ENCODE assay signal across 8 mouse cellular contexts in the genomic region with DNA sequence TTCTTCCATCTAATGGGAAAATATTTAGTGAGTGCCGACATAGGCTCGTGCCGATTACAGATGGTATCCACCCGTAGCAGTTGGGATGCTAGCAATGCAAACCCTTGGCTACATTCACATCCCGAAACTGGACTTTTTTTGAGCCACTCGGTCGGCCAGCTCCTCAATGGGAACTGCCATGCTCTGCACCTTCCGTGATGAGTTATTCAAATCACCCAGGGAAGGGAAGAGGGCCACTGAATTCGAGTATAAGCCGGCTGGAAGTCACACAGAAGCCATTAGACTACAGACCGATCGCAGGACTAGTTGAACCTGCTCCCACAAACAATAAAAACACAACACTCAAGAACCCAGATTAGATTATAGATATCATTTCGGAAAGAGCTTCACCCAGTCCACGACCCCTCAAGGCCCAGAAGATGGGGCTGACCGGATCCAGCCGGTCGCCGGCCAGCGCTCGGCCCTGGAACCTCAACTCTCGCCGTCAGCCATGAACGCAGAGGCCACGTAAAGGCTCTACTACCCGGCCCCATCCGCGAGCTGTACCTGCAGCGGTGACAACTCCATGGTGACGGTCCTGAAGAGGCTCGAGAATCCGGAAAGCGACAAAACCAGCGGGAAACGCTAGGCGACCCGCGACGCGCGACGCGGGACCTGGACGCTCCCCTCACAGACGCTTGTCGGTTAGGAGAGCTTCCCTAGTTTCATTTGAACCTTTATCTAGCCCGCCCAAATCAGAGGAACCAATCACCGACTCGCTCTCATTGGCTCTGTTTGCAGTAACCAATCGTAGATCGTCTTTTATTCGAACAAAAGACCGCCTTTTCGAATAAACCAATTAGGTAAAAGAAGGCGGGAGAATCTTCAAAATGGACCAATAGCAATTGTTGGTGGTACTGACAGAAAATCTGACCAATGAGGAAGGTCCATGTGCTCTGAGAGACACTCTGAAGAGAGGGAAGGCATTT. TPM values are rescaled to one million over a fixed set of nuclear protein-coding genes. Genes with fewer than 3 reads are reported as not detected.
A peak's percentile ranks its signal among the peaks of the same experiment; 100 is the strongest.
DNase-seq lines count a peak whose midpoint lies in the region; ATAC-seq and TF ChIP-seq lines count a peak whose summit lies in the region.

Gene Top2a (minus strand): TSS at position 690 of the 968 bp plus-strand sequence.

- H3K79me2 ChIP-seq in CH12.LX (replicated peaks; ENCODE audit: control insufficient read depth, extremely low read depth, insufficient read depth, poor library complexity, severe bottlenecking), result peaks cover 52% of the 10 kb centered on the region

- ATAC-seq in heart, embryonic 15.5 days (replicated peaks; ENCODE audit: insufficient number of reproducible peaks, insufficient read depth, low FRiP score, low read depth), result peak; percentile 92
- peak; percentile 94 for ATAC-seq in liver, embryonic 14.5 days (ENCODE audit: insufficient read depth)
- peak; percentile 93 for ATAC-seq in neural tube, embryonic 11.5 days (ENCODE audit: insufficient read depth, low FRiP score, low TSS enrichment)
- ATAC-seq in stomach, postnatal 0 days (ENCODE audit: low FRiP score, low TSS enrichment), result peak; percentile 95

- peak; percentile 100 for DNase-seq in CH12.LX (ENCODE audit: extremely low read depth)
- peak; percentile 100 for DNase-seq in c-Kit-positive CD71-negative TER-119-negative erythroid progenitor cells, embryonic 14.5 days (ENCODE audit: low read depth)
- DNase-seq in forebrain, embryonic 10.5 days (ENCODE audit: extremely low spot score, low spot score), result peak; percentile 93
- DNase-seq in kidney, postnatal 25 days, result peak; percentile 87 to 88
- DNase-seq in liver, embryonic 14.5 days (ENCODE audit: low read depth in 3 of 3, low spot score in 3 of 3), result peak; percentile 96 to 99 (median 98)
- peak; percentile 95 for DNase-seq in neural tube, embryonic 11.5 days (ENCODE audit: low spot score)
- DNase-seq in stomach, postnatal 0 days (ENCODE audit: low spot score), result peak; percentile 92

- TF ChIP-seq RAD21 in CH12.LX (IDR thresholded peaks at IDR 0.05; ENCODE audit: low read depth, low read length), result no peak

- peak within 1 kb of the TSS; percentile 71 to 98 (median 75) for H3K4me3 ChIP-seq in CH12.LX (replicated peaks in 1 of 3; ENCODE audit: low read depth in 2 of 3, low read length in 2 of 3, poor library complexity in 1 of 3)
- peak within 1 kb of the TSS; percentile 59 for H3K4me3 ChIP-seq in forebrain, embryonic 10.5 days
- peak within 1 kb of the TSS; percentile 75 for H3K4me3 ChIP-seq in heart, embryonic 15.5 days
- H3K4me3 ChIP-seq in liver, embryonic 14.5 days (ENCODE audit: insufficient read depth in 1 of 2, low read depth in 2 of 2, low read length in 2 of 2), result peak within 1 kb of the TSS; percentile 79 to 100
- H3K4me3 ChIP-seq in neural tube, embryonic 11.5 days (ENCODE audit: low read depth, low read length), result peak within 1 kb of the TSS; percentile 82
- H3K4me3 ChIP-seq in stomach, postnatal 0 days (ENCODE audit: low read depth, low read length), result peak within 1 kb of the TSS; percentile 75

- no peak for TF ChIP-seq CTCF in CH12.LX (conservative IDR thresholded peaks at IDR 0.05 in 1 of 2, IDR thresholded peaks at IDR 0.05 in 1 of 2; ENCODE audit: low read depth in 2 of 2, low read length in 2 of 2)
- 0 out of 2 replicates have a peak, but pooled peaks have one; percentile 19 for TF ChIP-seq CTCF in liver, embryonic 14.5 days (IDR thresholded peaks at IDR 0.05; ENCODE audit: low read depth)
- no peak for TF ChIP-seq CTCF in stomach, postnatal 0 days (IDR thresholded peaks at IDR 0.05; ENCODE audit: low read depth)

- H3K36me3 ChIP-seq in CH12.LX (replicated peaks in 1 of 2; ENCODE audit: control insufficient read depth in 1 of 2, insufficient read depth in 1 of 2, low read length in 1 of 2), result peaks cover 21 to 37% of the 10 kb centered on the region in 2 experiments
- peaks cover 40% of the 10 kb centered on the region for H3K36me3 ChIP-seq in forebrain, embryonic 10.5 days (replicated peaks)
- peaks cover 26% of the 10 kb centered on the region for H3K36me3 ChIP-seq in heart, embryonic 15.5 days
- peaks cover 42% of the 10 kb centered on the region for H3K36me3 ChIP-seq in liver, embryonic 14.5 days (replicated peaks; ENCODE audit: control insufficient read depth, insufficient read depth, low read depth)
- H3K36me3 ChIP-seq in neural tube, embryonic 11.5 days (ENCODE audit: control insufficient read depth, insufficient read depth, low read length), result peaks cover 9% of the 10 kb centered on the region
- H3K36me3 ChIP-seq in stomach, postnatal 0 days (ENCODE audit: control insufficient read depth, insufficient read depth, low read length), result no peaks in the 10 kb centered on the region

- H3K9me3 ChIP-seq in CH12.LX (replicated peaks; ENCODE audit: low read length), result no peaks in the 10 kb centered on the region
- no peaks in the 10 kb centered on the region for H3K9me3 ChIP-seq in forebrain, embryonic 10.5 days
- no peaks in the 10 kb centered on the region for H3K9me3 ChIP-seq in heart, embryonic 15.5 days (replicated peaks)
- no peaks in the 10 kb centered on the region for H3K9me3 ChIP-seq in liver, embryonic 14.5 days (ENCODE audit: control insufficient read depth, low read length)
- no peaks in the 10 kb centered on the region for H3K9me3 ChIP-seq in neural tube, embryonic 11.5 days (ENCODE audit: control insufficient read depth, low read length)
- H3K9me3 ChIP-seq in stomach, postnatal 0 days (ENCODE audit: control insufficient read depth, low read length), result no peaks in the 10 kb centered on the region

- H3K4me2 ChIP-seq in CH12.LX (ENCODE audit: insufficient read depth, low read depth, poor library complexity, severe bottlenecking), result peak within 1 kb of the TSS; percentile 66
- peak within 1 kb of the TSS; percentile 69 for H3K4me2 ChIP-seq in heart, embryonic 15.5 days
- H3K4me2 ChIP-seq in liver, embryonic 14.5 days (ENCODE audit: low read depth), result peak within 1 kb of the TSS; percentile 81
- H3K4me2 ChIP-seq in neural tube, embryonic 11.5 days (ENCODE audit: low read depth), result peak within 1 kb of the TSS; percentile 45
- peak within 1 kb of the TSS; percentile 73 for H3K4me2 ChIP-seq in stomach, postnatal 0 days (replicated peaks; ENCODE audit: low read depth)

- under 1% methylated on average over 54 of the region's 54 CpGs for whole genome bisulfite sequencing in forebrain, embryonic 10.5 days
- under 1% methylated on average over 54 of the region's 54 CpGs for WGBS in heart, embryonic 15.5 days
- under 1% methylated on average over 54 of the region's 54 CpGs for WGBS in liver, embryonic 14.5 days (ENCODE audit: insufficient replicate concordance)
- under 1% methylated on average over 54 of the region's 54 CpGs for WGBS in neural tube, embryonic 11.5 days
- under 1% methylated on average over 54 of the region's 54 CpGs for WGBS in stomach, postnatal 0 days

- TF ChIP-seq EP300 in CH12.LX (IDR thresholded peaks at IDR 0.05; ENCODE audit: low read length), result no peak
- peak; percentile 83 for TF ChIP-seq EP300 in liver, embryonic 14.5 days (IDR thresholded peaks at IDR 0.05; ENCODE audit: low read depth)
- TF ChIP-seq EP300 in stomach, postnatal 0 days (optimal IDR thresholded peaks at IDR 0.05), result peak; percentile 99

- dilution Hi-C loops in CH12.LX (cut with MboI; ENCODE audit: extremely low pct_ligation_motif_present, extremely low pct_unique_long_range_greater_than_20kb, low sequenced_read_pairs), result no loop called here

- peak; percentile 100 for TF ChIP-seq POLR2A in CH12.LX (IDR thresholded peaks at IDR 0.05; ENCODE audit: low read depth, low read length)

- in situ Hi-C loops in CH12.LX (cut with MboI; ENCODE audit: low pct_ligation_motif_present, low pct_unique_long_range_greater_than_20kb, low sequenced_read_pairs), result loop anchor here (5.0 kb wide), 1 partner anchor 106 kb away; no protein-coding TSS in a partner anchor

- peak within 1 kb of the TSS; percentile 33; the same call in 1 of the 2 replicates for H3K27ac ChIP-seq in CH12.LX (ENCODE audit: insufficient read depth, low read depth)
- H3K27ac ChIP-seq in forebrain, embryonic 10.5 days, result peak within 1 kb of the TSS; percentile 94
- H3K27ac ChIP-seq in heart, embryonic 15.5 days, result peak within 1 kb of the TSS; percentile 73
- H3K27ac ChIP-seq in liver, embryonic 14.5 days, result peak within 1 kb of the TSS; percentile 44
- H3K27ac ChIP-seq in neural tube, embryonic 11.5 days (ENCODE audit: low read depth, low read length), result no peak within 1 kb of the TSS
- peak within 1 kb of the TSS; percentile 73 for H3K27ac ChIP-seq in stomach, postnatal 0 days (replicated peaks)

- H3K27me3 ChIP-seq in CH12.LX (replicated peaks), result no peaks in the 10 kb centered on the region
- no peaks in the 10 kb centered on the region for H3K27me3 ChIP-seq in forebrain, embryonic 10.5 days (ENCODE audit: poor library complexity, severe bottlenecking)
- no peaks in the 10 kb centered on the region for H3K27me3 ChIP-seq in heart, embryonic 15.5 days
- H3K27me3 ChIP-seq in liver, embryonic 14.5 days (ENCODE audit: control insufficient read depth, insufficient read depth, low read length), result no peaks in the 10 kb centered on the region
- no peaks in the 10 kb centered on the region for H3K27me3 ChIP-seq in neural tube, embryonic 11.5 days (ENCODE audit: control insufficient read depth, insufficient read depth, low read length)
- no peaks in the 10 kb centered on the region for H3K27me3 ChIP-seq in stomach, postnatal 0 days (ENCODE audit: control insufficient read depth, insufficient read depth, low read length)

- H3K9ac ChIP-seq in CH12.LX (ENCODE audit: insufficient read depth, low read depth), result peak within 1 kb of the TSS; percentile 86
- peak within 1 kb of the TSS; percentile 67 for H3K9ac ChIP-seq in heart, embryonic 15.5 days
- peak within 1 kb of the TSS; percentile 88 for H3K9ac ChIP-seq in liver, embryonic 14.5 days (replicated peaks)
- H3K9ac ChIP-seq in neural tube, embryonic 11.5 days (ENCODE audit: low read length), result peak within 1 kb of the TSS; percentile 83
- peak within 1 kb of the TSS; percentile 79 for H3K9ac ChIP-seq in stomach, postnatal 0 days (ENCODE audit: low read length)

- peaks cover 4 to 42% of the 10 kb centered on the region in 2 experiments for H3K4me1 ChIP-seq in CH12.LX (ENCODE audit: control insufficient read depth in 1 of 2, insufficient read depth in 2 of 2)
- H3K4me1 ChIP-seq in forebrain, embryonic 10.5 days, result peaks cover 24% of the 10 kb centered on the region
- peaks cover 27% of the 10 kb centered on the region for H3K4me1 ChIP-seq in heart, embryonic 15.5 days (replicated peaks)
- peaks cover 13 to 15% of the 10 kb centered on the region in 2 experiments for H3K4me1 ChIP-seq in liver, embryonic 14.5 days (replicated peaks; ENCODE audit: control insufficient read depth in 2 of 2, insufficient read depth in 2 of 2, low read length in 1 of 2)
- H3K4me1 ChIP-seq in neural tube, embryonic 11.5 days (ENCODE audit: control insufficient read depth, insufficient read depth, low read length), result peaks cover 8% of the 10 kb centered on the region; the same call in 1 of the 2 replicates
- no peaks in the 10 kb centered on the region for H3K4me1 ChIP-seq in stomach, postnatal 0 days (replicated peaks; ENCODE audit: control insufficient read depth, insufficient read depth)

RNA-seq across cellular contexts. Expression of gene Top2a, which starts in this region (rescaled TPM):
- total RNA-seq in CH12.LX (2012; rRNA removed), result 400 and 420 TPM in 2 replicates
- total RNA-seq in CH12.LX (2014; rRNA removed), result 385 and 423 TPM in 2 replicates
- polyA plus RNA-seq in CH12.LX (2012; ENCODE audit: insufficient read length, low read depth), result 422 and 444 TPM in 2 replicates
- polyA plus RNA-seq in forebrain, embryonic 10.5 days (2016; fragmentation: Nextera tagmentation; extraction: Ambion mirVana), result 366 and 373 TPM in 2 replicates
- 149 and 159 TPM in 2 replicates for polyA plus RNA-seq in heart, embryonic 15.5 days (2015; fragmentation: Nextera tagmentation; extraction: Ambion mirVana)
- polyA plus RNA-seq in liver, embryonic 14.5 days (2012; rRNA removed), result 57.7 and 108 TPM in 2 replicates
- polyA plus RNA-seq in liver, embryonic 14.5 days (2014; fragmentation: Nextera tagmentation; extraction: Ambion mirVana), result 197 and 214 TPM in 2 replicates
- polyA plus RNA-seq in neural tube, embryonic 11.5 days (2014; fragmentation: Nextera tagmentation; extraction: Ambion mirVana), result 338 and 339 TPM in 2 replicates
- 31.6 and 44.5 TPM in 2 replicates for polyA plus RNA-seq in stomach, postnatal 0 days (2015; fragmentation: Nextera tagmentation; extraction: Ambion mirVana)
